Mouse (Mus musculus) bone marrow macrophage, adult 2 months (primary cell): ENCODE results near the gene Tex12.

ENCODE experiments used
- CTCF ChIP-seq: IDR thresholded peaks from 2 replicates; pipeline ENCODE4 v1.5.1; 2012; ENCODE audit warnings: low read depth, mild to moderate bottlenecking, low read length, moderate library complexity
- POLR2A ChIP-seq: IDR thresholded peaks from 2 replicates; pipeline ENCODE4 v1.6.1; 2012; ENCODE audit warnings: mild to moderate bottlenecking, low read depth, low read length, borderline replicate concordance

- TF ChIP-seq CTCF (no peak), POLR2A (no peak)
Measured at GRCm38 (mm10) chr9:50585145-50585818, 24.2 kb upstream of the Tex12 start.
